Comparison of ENCODE assay signal across 17 mouse cellular contexts in the genomic region with DNA sequence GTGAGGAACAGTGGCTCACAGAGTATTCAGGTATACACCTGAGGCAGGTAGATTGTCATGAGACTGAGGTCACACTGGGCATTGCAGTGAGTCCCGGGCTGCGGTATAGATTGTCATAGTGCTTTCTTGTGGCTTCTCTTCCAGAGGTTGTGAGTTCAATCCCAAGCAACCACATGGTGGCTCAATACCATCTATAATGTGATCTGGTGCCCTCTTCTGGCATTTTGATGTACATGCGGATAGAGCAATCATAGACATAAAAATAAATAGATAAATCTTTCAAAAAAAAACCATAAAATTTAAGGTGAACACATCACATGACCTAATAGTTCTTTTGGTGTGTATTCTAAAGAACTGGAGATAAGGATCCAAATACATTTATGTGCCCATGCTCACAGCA.
DNase-seq lines count a peak whose midpoint lies in the region; ATAC-seq and TF ChIP-seq lines count a peak whose summit lies in the region.
"Had no signal": no experiment of that assay in that cellular context is flagged by ENCODE, and none has a peak within 500 bp of the region (broad histone marks: within the 10 kb centered on the region; RNA-seq: fewer than 3 reads in every experiment).

No protein-coding gene starts in this region.

- TF ChIP-seq POLR2A in heart, adult 2 months (IDR thresholded peaks at IDR 0.05; ENCODE audit: insufficient read depth, low read depth, low read length), result no peak

- peak; percentile 60 for TF ChIP-seq CTCF in heart, adult 2 months (IDR thresholded peaks at IDR 0.05)
- peak; percentile 35 for TF ChIP-seq CTCF in lung, embryonic 14.5 days (IDR thresholded peaks at IDR 0.05; ENCODE audit: low read depth)

- no peaks in the 10 kb centered on the region for H3K27me3 ChIP-seq in heart, adult 2 months (ENCODE audit: control insufficient read depth, insufficient read depth, low read length)
- H3K27me3 ChIP-seq in lung, embryonic 14.5 days (ENCODE audit: insufficient read depth, low read length), result no peaks in the 10 kb centered on the region
- H3K27me3 ChIP-seq in midbrain, embryonic 15.5 days (replicated peaks), result no peaks in the 10 kb centered on the region

- TF ChIP-seq EP300 in heart, adult 2 months (IDR thresholded peaks at IDR 0.05; ENCODE audit: insufficient read depth, low read depth, low read length), result no peak

- no peaks in the 10 kb centered on the region for H3K4me1 ChIP-seq in heart, adult 2 months (ENCODE audit: control insufficient read depth, insufficient read depth, low read length)
- no peaks in the 10 kb centered on the region for H3K4me1 ChIP-seq in lung, embryonic 14.5 days (ENCODE audit: insufficient read depth)
- no peaks in the 10 kb centered on the region for H3K4me1 ChIP-seq in midbrain, embryonic 15.5 days
- H3K4me1 ChIP-seq: limb, embryonic 10.5 days had no signal

- H3K27ac ChIP-seq in heart, adult 2 months, result no peak overlapping the region
- no peak overlapping the region for H3K27ac ChIP-seq in lung, embryonic 14.5 days (ENCODE audit: low read depth)
- no peak overlapping the region for H3K27ac ChIP-seq in midbrain, embryonic 15.5 days
- H3K27ac ChIP-seq: limb, embryonic 10.5 days had no signal

- no peak overlapping the region for H3K9ac ChIP-seq in heart, adult 2 months (ENCODE audit: low read depth, low read length)
- no peak overlapping the region for H3K9ac ChIP-seq in lung, embryonic 14.5 days
- H3K9ac ChIP-seq in midbrain, embryonic 15.5 days, result no peak overlapping the region

- WGBS in heart, adult 2 months, result 89% methylated on average over 3 of the region's 3 CpGs
- WGBS in lung, embryonic 14.5 days, result 82% methylated on average over 3 of the region's 3 CpGs
- WGBS in midbrain, embryonic 15.5 days, result 94% methylated on average over 3 of the region's 3 CpGs

- no peaks in the 10 kb centered on the region for H3K79me2 ChIP-seq in heart, adult 2 months (replicated peaks; ENCODE audit: control insufficient read depth, insufficient read depth, low read length)

- intact Hi-C loops in heart, adult 2 months (cut with DNase I), result loop anchor here (1.0 kb wide), 1 partner anchor 105 kb away; no protein-coding TSS in a partner anchor

- H3K4me3 ChIP-seq in heart, adult 2 months, result no peak overlapping the region
- H3K4me3 ChIP-seq in lung, embryonic 14.5 days (ENCODE audit: low read depth, low read length), result no peak overlapping the region
- no peak overlapping the region for H3K4me3 ChIP-seq in midbrain, embryonic 15.5 days
- H3K4me3 ChIP-seq: erythroblast, embryonic 14.5 days; limb, embryonic 10.5 days had no signal

- no peak for DNase-seq in heart, adult 2 months
- no peak for DNase-seq in heart, adult 8-10 months (ENCODE audit: low spot score)
- peak; percentile 25 for DNase-seq in lung, embryonic 14.5 days
- DNase-seq in lung, postnatal 25 days (ENCODE audit: low spot score), result no peak
- DNase-seq in Muller cell, postnatal 12 days (ENCODE audit: inconsistent ontology term), result peak; percentile 9
- no peak for DNase-seq in spleen, postnatal 14 days (ENCODE audit: low spot score in 2 of 2)
- DNase-seq: cerebellum, postnatal 36 days; kidney, adult 8-10 months; layer of hippocampus, adult 9-11 months; lung, adult 18-20 months; spleen, adult 18-20 months had no signal

- no peak for ATAC-seq in lung, embryonic 14.5 days (ENCODE audit: insufficient read depth)
- 0 out of 2 replicates have a peak, but pooled peaks have one; percentile 34 for ATAC-seq in megakaryocyte-erythroid progenitor cell, adult 5-6 weeks (replicated peaks; ENCODE audit: low FRiP score, low TSS enrichment, poor library complexity, severe bottlenecking)
- ATAC-seq in midbrain, embryonic 15.5 days (replicated peaks), result no peak

- no peak overlapping the region for H3K4me2 ChIP-seq in lung, embryonic 14.5 days
- no peak overlapping the region for H3K4me2 ChIP-seq in midbrain, embryonic 15.5 days
- H3K4me2 ChIP-seq: midbrain, embryonic 11.5 days had no signal

- H3K9me3 ChIP-seq in lung, embryonic 14.5 days (ENCODE audit: low read depth, low read length), result no peaks in the 10 kb centered on the region
- no peaks in the 10 kb centered on the region for H3K9me3 ChIP-seq in midbrain, embryonic 15.5 days
- H3K9me3 ChIP-seq: G1E; limb, embryonic 10.5 days had no signal

- H3K36me3 ChIP-seq in heart, adult 2 months (ENCODE audit: control insufficient read depth, insufficient read depth, low read length), result no peaks in the 10 kb centered on the region
- no peaks in the 10 kb centered on the region for H3K36me3 ChIP-seq in lung, embryonic 14.5 days (ENCODE audit: insufficient read depth)
- H3K36me3 ChIP-seq in midbrain, embryonic 15.5 days (replicated peaks), result no peaks in the 10 kb centered on the region
- H3K36me3 ChIP-seq: limb, embryonic 10.5 days had no signal

Comparison
In these comparisons a context has a peak if more than half of its experiments do, and no peak if none do; other contexts are left out.
1. DNase-seq: peak in lung, embryonic 14.5 days (single experiment) and Muller cell, postnatal 12 days (single experiment); none in heart, adult 2 months (0 of 2), heart, adult 8-10 months (single experiment), lung, postnatal 25 days (single experiment) and spleen, postnatal 14 days (0 of 2).